Mouse (Mus musculus) urinary bladder, adult 18-20 months (tissue): ENCODE measurements around the gene 6430550D23Rik.
A peak's percentile ranks its signal among the peaks of the same experiment; 100 is the strongest.
"Not testable (repeated sequence)": the region's sequence is repeated elsewhere in the genome, so short reads cannot be mapped to it uniquely, and the experiment has no call there.

Experiments
- DNase-seq, 2 experiments: peaks; one replicate each; pipeline ENCODE4 v3.0.0; 2022; ENCODE audit warnings: low spot score in 2 of 2, mixed read lengths in 2 of 2

Gene 6430550D23Rik

GRCm38 (mm10) chr2:155952006-155952405, 55.8 kb downstream of the 6430550D23Rik start:
- DNase-seq, result peak; percentile 29 to 39

- no peak for DNase-seq
Observed at GRCm38 (mm10) chr2:155949362-155949761, 58.4 kb downstream of the 6430550D23Rik start.

- no peak for DNase-seq
Observed at GRCm38 (mm10) chr2:155947390-155948002, 60.3 kb downstream of the 6430550D23Rik start.

- DNase-seq, result no peak
Observed at GRCm38 (mm10) chr2:155946499-155946898, 61.3 kb downstream of the 6430550D23Rik start.

- peak; percentile 52 to 57 for DNase-seq
Observed at GRCm38 (mm10) chr2:155946069-155946468, 61.7 kb downstream of the 6430550D23Rik start.

GRCm38 (mm10) chr2:155945580-155945979, 62.2 kb downstream of the 6430550D23Rik start:
- no peak for DNase-seq

GRCm38 (mm10) chr2:155945124-155945523, 62.7 kb downstream of the 6430550D23Rik start, which contains the start of gene Gdf5:
Gene Gdf5 (minus strand): TSS chr2:155945367.
- no peak for DNase-seq

GRCm38 (mm10) chr2:155944685-155945084, 63.1 kb downstream of the 6430550D23Rik start:
- DNase-seq, result no peak

- DNase-seq, result no peak
Observed at GRCm38 (mm10) chr2:155943463-155943862, 64.3 kb downstream of the 6430550D23Rik start.

- no peak for DNase-seq
Observed at GRCm38 (mm10) chr2:155941697-155942442, 65.9 kb downstream of the 6430550D23Rik start.

GRCm38 (mm10) chr2:155940681-155941080, 67.1 kb downstream of the 6430550D23Rik start, which contains the start of gene Gm15557:
Gene Gm15557 (plus strand): TSS chr2:155940728.
- no peak for DNase-seq

GRCm38 (mm10) chr2:155939897-155940529, 67.8 kb downstream of the 6430550D23Rik start:
- DNase-seq, result no peak

GRCm38 (mm10) chr2:155929531-155930442, 78.0 kb downstream of the 6430550D23Rik start, which contains the start of gene Uqcc1:
Gene Uqcc1 (minus strand): TSS chr2:155930310.
- peak; percentile 80 to 88 for DNase-seq

GRCm38 (mm10) chr2:155928711-155929345, 78.9 kb downstream of the 6430550D23Rik start:
- no peak for DNase-seq

- DNase-seq, result not testable (repeated sequence)
Observed at GRCm38 (mm10) chr2:155925213-155925612, 82.6 kb downstream of the 6430550D23Rik start.
